Mouse (Mus musculus) E14TG2a.4 (cell line): Measurements from ENCODE around the gene Gm42517.

Experiments used
- CTCF ChIP-seq: conservative IDR thresholded peaks from 2 replicates; pipeline ENCODE4 v1.5.1; 2014; ENCODE audit warnings: low read length
- NANOG ChIP-seq: IDR thresholded peaks from 2 replicates; pipeline ENCODE4 v1.6.1; 2014; ENCODE audit warnings: borderline replicate concordance, low read length, mixed read lengths
- POU5F1 ChIP-seq: IDR thresholded peaks from 2 replicates; pipeline ENCODE4 v1.6.1; 2014; ENCODE audit warnings: low read length, borderline replicate concordance

DNA sequence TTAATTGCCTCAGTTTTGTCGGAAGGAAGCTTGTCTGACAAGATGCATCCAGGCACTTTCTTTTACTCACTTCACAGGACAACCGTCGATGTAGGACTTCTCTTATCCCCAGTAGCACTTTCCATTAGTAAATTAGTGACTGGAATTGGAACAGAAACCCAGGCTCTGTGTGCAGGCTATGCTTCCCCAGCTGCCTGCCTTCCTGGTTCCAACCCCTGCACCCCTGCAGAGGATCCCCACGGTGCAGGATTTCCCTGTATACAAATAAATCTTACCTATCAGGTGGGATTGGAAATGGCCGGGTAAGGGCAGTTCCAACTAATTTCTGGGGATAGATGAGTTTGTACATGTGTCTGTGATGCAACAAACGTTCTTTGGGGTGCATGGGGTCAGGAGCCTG, 2.2 kb upstream of the Gm42517 start:
- TF ChIP-seq CTCF (no peak), POU5F1 (no peak), NANOG (no peak)
